Mouse (Mus musculus) liver, embryonic 13.5 days (tissue): ENCODE data around the gene Nrn1. TPM values are rescaled to one million over a fixed set of nuclear protein-coding genes. Genes with fewer than 3 reads are reported as not detected.

Source experiments
- ATAC-seq: fragments of 200-750 bp; cut with Nextera tagmentation; 2 replicates; pipeline ENCODE4 v1.8.0; 2017; ENCODE audit warnings: low read depth, mild to moderate bottlenecking, moderate number of reproducible peaks, moderate library complexity
- DNase-seq: peaks from one replicate; pipeline ENCODE4 v3.0.0; 2022
- H3K27ac ChIP-seq: fragments of 300-500 bp; sonication (generic); 2 replicates; pipeline ENCODE4 v1.5.1; 2015; ENCODE audit warnings: moderate library complexity, mild to moderate bottlenecking, inconsistent platforms
- H3K27me3 ChIP-seq: fragments of 300-500 bp; sonication (generic); 2 replicates; pipeline ENCODE4 v1.6.1; 2015; ENCODE audit warnings: mild to moderate bottlenecking, inconsistent platforms
- H3K36me3 ChIP-seq: fragments of 300-500 bp; sonication (generic); 2 replicates; pipeline ENCODE4 v1.6.1; 2015; ENCODE audit warnings: mild to moderate bottlenecking, inconsistent platforms
- H3K4me1 ChIP-seq: fragments of 300-500 bp; sonication (generic); replicated peaks from 2 replicates; pipeline ENCODE4 v1.6.1; 2015; ENCODE audit warnings: inconsistent platforms
- H3K4me2 ChIP-seq: fragments of 300-500 bp; sonication (generic); 2 replicates; pipeline ENCODE4 v1.6.1; 2015; ENCODE audit warnings: inconsistent platforms, mild to moderate bottlenecking, moderate library complexity
- H3K4me3 ChIP-seq: fragments of 300-500 bp; sonication (generic); replicated peaks from 2 replicates; pipeline ENCODE4 v1.5.1; 2015; ENCODE audit warnings: mild to moderate bottlenecking, inconsistent platforms
- H3K9ac ChIP-seq: fragments of 300-500 bp; sonication (generic); 2 replicates; pipeline ENCODE4 v1.6.1; 2015; ENCODE audit warnings: mild to moderate bottlenecking, inconsistent platforms
- H3K9me3 ChIP-seq: fragments of 300-500 bp; sonication (generic); replicated peaks from 2 replicates; pipeline ENCODE4 v1.6.1; 2016; ENCODE audit warnings: inconsistent platforms
- WGBS: fragments of 180-500 bp; shearing (Covaris S2); methylation state at CpG from one replicate; pipeline ENCODE4 v1.1.7; 2015; ENCODE audit not compliant: insufficient replicate concordance; 5-methylcytosine and 5-hydroxymethylcytosine counted together
- polyA plus RNA-seq: library from polyadenylated mRNA; unstranded; fragments of >200 nt; fragmentation: Nextera tagmentation; extraction: Ambion mirVana; gene quantifications from 2 replicates; pipeline ENCODE4 v1.2.1, GENCODE M21; 2015

Nrn1 gene
- 10.0 and 10.4 TPM in 2 replicates for polyA plus RNA-seq

GRCm38 (mm10) chr13:36734731-36735571, at the start of gene Nrn1:
Gene Nrn1 (minus strand): TSS chr13:36735131.
- H3K9ac ChIP-seq, result peak within 1 kb of the TSS; percentile 26; the same call in 1 of the 2 replicates
- no peaks in the 10 kb centered on the region for H3K36me3 ChIP-seq
- H3K4me1 ChIP-seq, result peaks cover 12% of the 10 kb centered on the region; the same call in 1 of the 2 replicates
- peak within 1 kb of the TSS; percentile 49 for H3K4me3 ChIP-seq
- peak within 1 kb of the TSS; percentile 63 for H3K4me2 ChIP-seq
- H3K27ac ChIP-seq, result no peak within 1 kb of the TSS
- no peaks in the 10 kb centered on the region for H3K9me3 ChIP-seq
- peaks cover 81% of the 10 kb centered on the region for H3K27me3 ChIP-seq
- ATAC-seq, result no peak
- WGBS, result 2% methylated on average over 50 of the region's 50 CpGs
- DNase-seq, result no peak

GRCm38 (mm10) chr13:36779626-36780025, 44.7 kb upstream of the Nrn1 start:
- 64% methylated on average over 5 of the region's 5 CpGs for WGBS
- H3K27me3 ChIP-seq, result no peaks in the 10 kb centered on the region

GRCm38 (mm10) chr13:36766801-36767200, 31.9 kb upstream of the Nrn1 start:
- H3K4me3 ChIP-seq, result no peak overlapping the region
- H3K27ac ChIP-seq, result no peak overlapping the region
- no peak for ATAC-seq
- H3K4me1 ChIP-seq, result no peaks in the 10 kb centered on the region
- H3K36me3 ChIP-seq, result no peaks in the 10 kb centered on the region
- H3K9ac ChIP-seq, result no peak overlapping the region
- DNase-seq, result no peak
- no peaks in the 10 kb centered on the region for H3K27me3 ChIP-seq
- no peak overlapping the region for H3K4me2 ChIP-seq
- 47% methylated on average over 2 of the region's 2 CpGs for WGBS
- H3K9me3 ChIP-seq, result no peaks in the 10 kb centered on the region

More at GRCm38 (mm10) chr13:36779626-36780025, 44.7 kb upstream of the Nrn1 start:
- Histone ChIP-seq H3K9me3 (no peaks in the 10 kb centered on the region), H3K27ac (no peak overlapping the region), H3K36me3 (no peaks in the 10 kb centered on the region), H3K4me2 (no peak overlapping the region), H3K4me3 (no peak overlapping the region), H3K9ac (no peak overlapping the region), H3K4me1 (no peaks in the 10 kb centered on the region)
- DNase-seq (no peak), ATAC-seq (no peak)

- 64% methylated on average over 3 of the region's 3 CpGs for WGBS
- Histone ChIP-seq H3K36me3 (no peaks in the 10 kb centered on the region), H3K4me3 (no peak overlapping the region), H3K9me3 (no peaks in the 10 kb centered on the region), H3K4me2 (no peak overlapping the region), H3K9ac (no peak overlapping the region), H3K27ac (no peak overlapping the region), H3K27me3 (no peaks in the 10 kb centered on the region), H3K4me1 (no peaks in the 10 kb centered on the region)
- ATAC-seq, result no peak
- no peak for DNase-seq
Observed at GRCm38 (mm10) chr13:36751861-36752260, 16.9 kb upstream of the Nrn1 start.

GRCm38 (mm10) chr13:36750056-36750455, 15.1 kb upstream of the Nrn1 start:
- no peak for DNase-seq

GRCm38 (mm10) chr13:36736619-36736996, 1.7 kb upstream of the Nrn1 start:
- 12% methylated on average over 9 of the region's 9 CpGs for WGBS
- peak overlapping the region; percentile 49 for H3K4me3 ChIP-seq
- ATAC-seq (peak; percentile 16; the same call in 1 of the 2 replicates), DNase-seq (no peak)
- H3K4me2 ChIP-seq, result peak overlapping the region; percentile 63
- H3K9me3 ChIP-seq, result no peaks in the 10 kb centered on the region
- H3K9ac ChIP-seq, result no peak overlapping the region
- peaks cover 12% of the 10 kb centered on the region; the same call in 1 of the 2 replicates for H3K4me1 ChIP-seq
- peaks cover 64% of the 10 kb centered on the region for H3K27me3 ChIP-seq
- no peaks in the 10 kb centered on the region for H3K36me3 ChIP-seq
- H3K27ac ChIP-seq, result no peak overlapping the region

More at GRCm38 (mm10) chr13:36750056-36750455, 15.1 kb upstream of the Nrn1 start:
- no peak for ATAC-seq
- Histone ChIP-seq H3K4me1 (no peaks in the 10 kb centered on the region), H3K9me3 (no peaks in the 10 kb centered on the region), H3K9ac (no peak overlapping the region), H3K27me3 (no peaks in the 10 kb centered on the region), H3K27ac (no peak overlapping the region), H3K4me3 (no peak overlapping the region), H3K36me3 (no peaks in the 10 kb centered on the region), H3K4me2 (no peak overlapping the region)
- WGBS, result 50% methylated on average over 2 of the region's 2 CpGs

GRCm38 (mm10) chr13:36735901-36736618, 1.1 kb upstream of the Nrn1 start:
- Histone ChIP-seq H3K27ac (no peak overlapping the region), H3K27me3 (peaks cover 70% of the 10 kb centered on the region), H3K4me1 (peaks cover 12% of the 10 kb centered on the region; the same call in 1 of the 2 replicates), H3K9me3 (no peaks in the 10 kb centered on the region), H3K4me3 (peak overlapping the region; percentile 49), H3K36me3 (no peaks in the 10 kb centered on the region), H3K9ac (no peak overlapping the region; the same call in 1 of the 2 replicates), H3K4me2 (peak overlapping the region; percentile 63)
- DNase-seq (no peak), ATAC-seq (peak; percentile 79)
- under 1% methylated on average over 35 of the region's 39 CpGs for WGBS

GRCm38 (mm10) chr13:36733989-36734690, 791 bp downstream of the Nrn1 start:
- WGBS, result under 1% methylated on average over 26 of the region's 26 CpGs
- Histone ChIP-seq H3K4me1 (peaks cover 12% of the 10 kb centered on the region; the same call in 1 of the 2 replicates), H3K27me3 (peaks cover 89% of the 10 kb centered on the region), H3K9me3 (no peaks in the 10 kb centered on the region), H3K9ac (no peak overlapping the region), H3K4me3 (peak overlapping the region; percentile 49), H3K27ac (no peak overlapping the region), H3K36me3 (no peaks in the 10 kb centered on the region), H3K4me2 (peak overlapping the region; percentile 63)
- no peak for DNase-seq
- ATAC-seq, result no peak

GRCm38 (mm10) chr13:36733566-36733965, 1.4 kb downstream of the Nrn1 start:
- no peaks in the 10 kb centered on the region for H3K36me3 ChIP-seq
- no peak overlapping the region for H3K9ac ChIP-seq
- H3K4me2 ChIP-seq, result 0 out of 2 replicates have a peak overlapping the region, but pooled peaks have one; percentile 63
- H3K4me3 ChIP-seq, result peak overlapping the region; percentile 49
- 3% methylated on average over 10 of the region's 10 CpGs for WGBS
- H3K27ac ChIP-seq, result no peak overlapping the region
- no peak for DNase-seq
- no peak for ATAC-seq
- peaks cover 12% of the 10 kb centered on the region; the same call in 1 of the 2 replicates for H3K4me1 ChIP-seq
- H3K27me3 ChIP-seq, result peaks cover 95% of the 10 kb centered on the region
- no peaks in the 10 kb centered on the region for H3K9me3 ChIP-seq

GRCm38 (mm10) chr13:36732891-36733490, 1.9 kb downstream of the Nrn1 start:
- DNase-seq, result no peak
- Histone ChIP-seq H3K4me2 (peak overlapping the region; percentile 60; the same call in 1 of the 2 replicates), H3K27me3 (peaks cover 98% of the 10 kb centered on the region), H3K36me3 (no peaks in the 10 kb centered on the region), H3K4me1 (peaks cover 12% of the 10 kb centered on the region; the same call in 1 of the 2 replicates), H3K9ac (no peak overlapping the region), H3K4me3 (peak overlapping the region; percentile 42; the same call in 1 of the 2 replicates), H3K27ac (no peak overlapping the region), H3K9me3 (no peaks in the 10 kb centered on the region)
- no peak for ATAC-seq
- 10% methylated on average over 6 of the region's 6 CpGs for WGBS
